Comparison of ENCODE assay signal across 13 mouse cellular contexts in the genomic region with DNA sequence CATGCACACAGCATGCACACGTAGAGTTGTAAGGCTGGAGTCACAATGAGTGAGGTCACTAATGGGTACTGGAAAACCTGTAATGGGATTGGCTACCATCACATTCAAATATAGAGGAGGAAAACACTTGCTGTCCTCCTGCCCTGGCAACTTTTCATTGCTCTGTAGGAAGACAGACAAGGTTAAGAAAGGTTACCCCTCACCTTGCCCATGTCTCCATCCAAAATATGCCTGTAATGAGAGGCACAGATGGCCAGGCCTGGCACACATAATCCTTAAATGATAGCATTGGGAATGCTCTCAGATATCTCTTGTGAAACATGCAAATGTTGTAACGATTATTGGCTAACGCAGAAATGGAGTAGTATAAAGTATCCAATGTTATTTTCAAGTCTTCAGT.
"Had no signal": no experiment of that assay in that cellular context is flagged by ENCODE, and none has a peak within 500 bp of the region (broad histone marks: within the 10 kb centered on the region; RNA-seq: fewer than 3 reads in every experiment).

No protein-coding gene starts in this region.

- DNase-seq: gastrocnemius, postnatal 14 days; gastrocnemius, postnatal 36 days; heart, adult 18-20 months; heart, postnatal 14 days; heart, postnatal 36 days; kidney, adult 11 months; kidney, adult 2 months; kidney, adult 9 months; kidney, postnatal 14 days; kidney, postnatal 36 days; layer of hippocampus, adult 9-11 months; layer of hippocampus, postnatal 36 days; left cerebral cortex, postnatal 4 days had no signal
